Mouse (Mus musculus): ENCODE measurements around the gene Med22. TPM values are rescaled to one million over a fixed set of nuclear protein-coding genes. Genes with fewer than 3 reads are reported as not detected.
"Not testable (repeated sequence)": the region's sequence is repeated elsewhere in the genome, so short reads cannot be mapped to it uniquely, and the experiment has no call there.

The Med22 gene
- polyA plus RNA-seq, 1 experiment from 2014 or later, result 39.0 TPM

DNA sequence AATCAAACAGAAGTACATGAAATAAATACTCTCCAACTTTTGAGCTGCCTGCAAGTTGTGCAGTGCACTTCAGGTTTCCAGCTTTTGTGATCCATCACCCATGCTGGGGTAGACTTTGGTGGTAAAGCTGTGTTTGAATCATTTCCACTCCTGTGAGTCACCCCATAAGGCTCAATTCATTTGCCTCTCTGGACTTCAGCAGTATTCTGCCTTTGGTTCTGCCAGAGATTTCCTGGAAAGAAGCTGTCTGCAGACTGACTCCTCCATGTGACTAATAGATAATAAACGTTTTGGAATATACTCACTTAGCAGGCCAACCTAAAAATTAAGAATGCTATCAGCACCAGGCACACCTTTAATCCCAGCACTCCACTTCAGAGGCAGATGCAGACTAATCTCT, 9.7 kb downstream of the Med22 start:
- ATAC-seq, result no peak
- 68% methylated on average over 1 of the region's 1 CpGs for WGBS
- Histone ChIP-seq H3K4me1 (replicated peaks) (peaks cover 13% of the 10 kb centered on the region), H3K9ac (no peak overlapping the region), H3K4me3 (replicated peaks) (no peak overlapping the region), H3K36me3 (peaks cover 26% of the 10 kb centered on the region), H3K27me3 (replicated peaks) (no peaks in the 10 kb centered on the region), H3K4me2 (replicated peaks) (no peak overlapping the region), H3K9me3 (no peaks in the 10 kb centered on the region), H3K27ac (no peak overlapping the region)

DNA sequence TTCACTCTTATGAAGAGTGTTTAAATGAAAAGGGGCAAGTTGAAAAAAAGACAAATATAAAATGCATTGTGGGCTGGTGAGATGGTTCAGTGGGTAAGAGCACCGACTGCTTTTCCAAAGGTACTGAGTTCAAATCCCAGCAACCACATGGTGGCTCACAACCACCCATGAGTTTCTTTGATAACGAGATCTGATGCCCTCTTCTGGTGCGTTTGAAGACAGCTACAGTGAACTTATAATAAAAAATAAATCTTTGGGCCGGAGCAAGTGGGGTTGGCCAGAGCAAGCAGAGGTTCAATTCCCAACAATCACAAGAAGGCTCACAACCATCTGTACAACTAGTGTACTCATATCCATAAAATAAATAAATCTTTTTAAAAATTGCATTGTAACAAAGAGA, 14.6 kb downstream of the Med22 start:
- 90% methylated on average over 4 of the region's 4 CpGs for WGBS
- no peak for ATAC-seq
- no peak overlapping the region for H3K4me2 ChIP-seq (replicated peaks)
- no peak overlapping the region for H3K27ac ChIP-seq
- H3K9ac ChIP-seq, result no peak overlapping the region
- H3K9me3 ChIP-seq, result no peaks in the 10 kb centered on the region
- no peaks in the 10 kb centered on the region for H3K27me3 ChIP-seq (replicated peaks)
- H3K36me3 ChIP-seq, result peaks cover 59% of the 10 kb centered on the region
- no peak overlapping the region for H3K4me3 ChIP-seq (replicated peaks)
- H3K4me1 ChIP-seq (replicated peaks), result no peaks in the 10 kb centered on the region

DNA sequence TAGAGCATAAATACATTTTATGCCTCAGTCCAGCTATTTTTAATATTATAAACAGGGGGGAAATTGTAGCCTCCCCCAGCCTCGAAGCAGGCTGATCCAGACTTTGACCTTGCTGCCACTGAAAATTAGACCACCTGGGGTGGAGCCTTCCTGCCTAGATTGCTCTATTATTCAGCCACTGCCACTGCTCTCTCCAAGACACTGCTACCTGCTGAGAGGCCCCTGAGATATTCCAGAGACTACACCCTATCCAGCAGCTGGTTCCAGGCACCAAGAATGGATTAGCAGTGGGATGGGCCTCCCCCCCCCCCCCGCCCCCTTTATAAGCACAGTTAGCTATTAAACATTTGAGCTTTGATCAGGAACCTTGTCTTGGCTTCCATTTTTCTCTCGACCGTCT, 24.3 kb downstream of the Med22 start:
- H3K9ac ChIP-seq; H3K27ac ChIP-seq; H3K9me3 ChIP-seq; H3K27me3 ChIP-seq (replicated peaks); H3K4me3 ChIP-seq (replicated peaks); ATAC-seq; H3K4me1 ChIP-seq (replicated peaks); H3K4me2 ChIP-seq (replicated peaks): not testable (repeated sequence)
- H3K36me3 ChIP-seq, result peaks cover 10% of the 10 kb centered on the region
- WGBS, result 79% methylated on average over 4 of the region's 4 CpGs

DNA sequence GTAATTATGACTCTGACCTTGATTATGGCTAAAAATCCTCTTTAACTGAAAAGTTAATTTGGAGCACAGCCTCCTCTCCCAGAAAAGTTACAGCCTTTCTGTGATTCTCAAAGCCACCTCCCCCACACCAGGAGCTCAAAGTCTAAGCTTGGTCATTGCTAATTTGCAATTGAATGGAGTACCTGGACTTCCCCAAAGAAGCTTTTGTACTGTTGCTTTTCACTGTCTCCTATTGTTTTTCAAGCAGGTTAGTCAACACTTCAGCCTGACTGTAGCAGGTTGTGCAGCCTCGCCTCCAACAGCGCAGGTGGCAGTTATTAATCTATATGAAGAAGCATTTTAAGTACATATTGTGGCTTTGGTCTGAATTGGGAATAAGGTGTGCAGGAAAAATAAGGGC, 24.9 kb downstream of the Med22 start:
- H3K4me1 ChIP-seq (replicated peaks); H3K4me3 ChIP-seq (replicated peaks); H3K4me2 ChIP-seq (replicated peaks); H3K9me3 ChIP-seq; ATAC-seq; H3K27me3 ChIP-seq (replicated peaks); H3K36me3 ChIP-seq; H3K9ac ChIP-seq; H3K27ac ChIP-seq: not testable (repeated sequence)
- 91% methylated on average over 2 of the region's 2 CpGs for WGBS

DNA sequence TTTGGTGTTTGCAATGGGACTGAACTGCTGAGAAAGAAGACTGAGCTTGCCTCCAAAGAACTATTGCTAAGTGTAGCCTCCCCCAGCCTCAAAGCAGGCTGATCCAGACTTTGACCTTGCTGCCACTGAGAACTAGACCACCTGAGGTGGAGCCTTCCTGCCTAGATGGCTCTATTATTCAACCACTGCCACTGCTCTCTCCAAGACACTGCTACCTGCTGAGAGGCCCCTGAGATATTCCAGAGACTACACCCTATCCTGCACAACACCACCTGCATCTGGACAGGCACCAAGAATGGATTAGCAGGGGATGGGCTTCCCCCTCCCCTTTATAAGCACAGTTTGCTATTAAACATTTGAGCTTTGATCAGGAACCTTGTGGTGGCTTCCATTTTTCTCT, 31.9 kb downstream of the Med22 start:
- no peak overlapping the region for H3K4me2 ChIP-seq (replicated peaks)
- no peak for ATAC-seq
- no peaks in the 10 kb centered on the region for H3K27me3 ChIP-seq (replicated peaks)
- no peak overlapping the region for H3K4me3 ChIP-seq (replicated peaks)
- no peak overlapping the region for H3K27ac ChIP-seq
- no peak overlapping the region for H3K9ac ChIP-seq
- H3K9me3 ChIP-seq, result no peaks in the 10 kb centered on the region
- no peaks in the 10 kb centered on the region for H3K36me3 ChIP-seq
- H3K4me1 ChIP-seq (replicated peaks), result no peaks in the 10 kb centered on the region

DNA sequence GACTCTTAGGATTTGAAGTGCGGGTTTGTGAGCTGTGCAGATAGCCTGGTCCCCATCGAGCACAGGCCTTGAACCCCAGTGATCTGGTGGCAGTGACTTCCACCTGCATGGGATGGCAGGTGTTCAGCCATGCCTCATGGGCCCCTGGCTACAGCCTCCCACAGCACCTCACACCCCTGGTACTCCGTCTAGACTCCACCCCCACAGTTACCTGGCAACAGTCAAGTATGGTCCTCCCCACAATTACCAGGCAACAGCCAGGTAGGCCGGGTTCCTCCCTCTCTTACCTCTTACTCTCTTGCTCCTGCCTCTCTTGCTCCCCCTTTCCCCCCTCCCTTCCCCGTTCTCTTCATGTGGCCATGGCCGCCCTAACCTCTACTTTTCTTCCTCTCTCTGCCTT, 39.8 kb downstream of the Med22 start:
- Histone ChIP-seq H3K4me1 (replicated peaks) (no peaks in the 10 kb centered on the region), H3K4me2 (replicated peaks) (no peak overlapping the region), H3K4me3 (replicated peaks) (no peak overlapping the region), H3K9me3 (no peaks in the 10 kb centered on the region), H3K9ac (no peak overlapping the region), H3K36me3 (no peaks in the 10 kb centered on the region), H3K27me3 (replicated peaks) (no peaks in the 10 kb centered on the region), H3K27ac (no peak overlapping the region)
- 60% methylated on average over 6 of the region's 6 CpGs for WGBS
- ATAC-seq, result no peak

DNA sequence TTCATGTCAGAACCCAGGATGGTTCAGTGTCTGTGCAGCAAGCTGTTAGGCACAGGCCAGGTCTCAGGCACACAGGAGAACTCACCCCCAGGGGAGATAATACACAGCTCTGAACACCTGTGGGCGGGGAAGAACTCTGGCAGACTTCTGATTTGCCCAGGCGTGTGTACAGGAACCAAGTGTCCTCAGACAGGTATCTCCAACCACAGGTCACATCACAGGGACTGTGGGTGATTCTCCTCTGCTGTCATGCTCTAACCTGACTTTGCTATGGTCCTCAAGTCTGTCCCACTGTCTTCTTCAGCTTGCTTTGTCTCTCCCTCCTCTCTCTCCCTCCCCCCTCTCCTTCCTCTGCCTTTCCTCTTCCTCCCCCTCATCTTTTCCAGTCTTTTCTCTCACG, 45.6 kb downstream of the Med22 start, which contains the start of gene Abo:
Gene Abo (minus strand): TSS at position 101 of the 400 bp plus-strand sequence.
- no peak within 1 kb of the TSS for H3K4me3 ChIP-seq (replicated peaks)
- H3K27me3 ChIP-seq (replicated peaks), result no peaks in the 10 kb centered on the region
- no peak within 1 kb of the TSS for H3K27ac ChIP-seq
- H3K9me3 ChIP-seq, result no peaks in the 10 kb centered on the region
- no peak for ATAC-seq
- no peak within 1 kb of the TSS for H3K9ac ChIP-seq
- H3K4me2 ChIP-seq (replicated peaks), result no peak within 1 kb of the TSS
- no peaks in the 10 kb centered on the region for H3K4me1 ChIP-seq (replicated peaks)
- no peaks in the 10 kb centered on the region for H3K36me3 ChIP-seq
- WGBS, result 60% methylated on average over 3 of the region's 3 CpGs

DNA sequence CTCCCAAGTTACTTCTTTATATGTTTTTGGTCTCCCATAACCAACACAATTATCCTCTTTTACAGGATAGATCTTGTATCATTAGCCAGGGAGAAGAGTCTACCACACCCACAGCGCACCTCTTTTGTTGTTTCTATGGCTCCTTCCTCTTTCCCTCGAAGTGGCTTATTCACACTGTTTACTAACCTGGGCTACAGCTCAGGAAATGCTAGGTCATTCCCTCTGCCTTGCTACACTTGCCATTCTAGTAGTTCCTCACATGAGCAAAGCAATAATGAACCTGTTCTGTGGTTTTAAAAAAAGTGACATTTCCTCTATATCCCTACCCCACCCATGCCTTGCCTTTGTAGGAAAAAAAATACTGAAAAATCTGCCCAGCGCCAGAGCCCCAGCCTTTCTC, 47.6 kb downstream of the Med22 start:
- H3K4me3 ChIP-seq (replicated peaks), result no peak overlapping the region
- H3K4me1 ChIP-seq (replicated peaks), result no peaks in the 10 kb centered on the region
- H3K9me3 ChIP-seq, result no peaks in the 10 kb centered on the region
- no peaks in the 10 kb centered on the region for H3K27me3 ChIP-seq (replicated peaks)
- H3K27ac ChIP-seq, result no peak overlapping the region
- H3K4me2 ChIP-seq (replicated peaks), result no peak overlapping the region
- no peak overlapping the region for H3K9ac ChIP-seq
- no peaks in the 10 kb centered on the region for H3K36me3 ChIP-seq
- WGBS, result 71% methylated on average over 3 of the region's 3 CpGs
- no peak for ATAC-seq

Other genes with a start within 250 kb of the Med22 start
- gene Lcn4, start 239.4 kb downstream of the Med22 start, polyA plus RNA-seq (2015; fragmentation: Nextera tagmentation; extraction: Ambion mirVana), result not detected in 2 replicates
- gene Abo, start 45.7 kb downstream of the Med22 start, polyA plus RNA-seq (2015; fragmentation: Nextera tagmentation; extraction: Ambion mirVana), result 0.15 TPM in 1 of 2 replicates, not detected in the other
- 23.0 and 24.5 TPM in 2 replicates for gene Surf6, start 7.8 kb downstream of the Med22 start, polyA plus RNA-seq (2015; fragmentation: Nextera tagmentation; extraction: Ambion mirVana)
- gene Rpl7a, start 87 bp upstream of the Med22 start, polyA plus RNA-seq (2015; fragmentation: Nextera tagmentation; extraction: Ambion mirVana), result 631 and 647 TPM in 2 replicates
- 41.6 and 42.9 TPM in 2 replicates for gene Surf2, start 5.7 kb upstream of the Med22 start, polyA plus RNA-seq (2015; fragmentation: Nextera tagmentation; extraction: Ambion mirVana)
- gene Surf1, start 5.9 kb upstream of the Med22 start, polyA plus RNA-seq (2015; fragmentation: Nextera tagmentation; extraction: Ambion mirVana), result 68.7 and 69.3 TPM in 2 replicates
- gene Surf4, start 23.3 kb upstream of the Med22 start, polyA plus RNA-seq (2015; fragmentation: Nextera tagmentation; extraction: Ambion mirVana), result 241 and 252 TPM in 2 replicates
- 0.33 TPM in 1 of 2 replicates, not detected in the other for gene Stkld1, start 23.4 kb upstream of the Med22 start, polyA plus RNA-seq (2015; fragmentation: Nextera tagmentation; extraction: Ambion mirVana)
- 45.2 TPM in 2 replicates for gene Rexo4, start 53.7 kb upstream of the Med22 start, polyA plus RNA-seq (2015; fragmentation: Nextera tagmentation; extraction: Ambion mirVana)
- 0.25 and 0.28 TPM in 2 replicates for gene Adamts13, start 62.7 kb upstream of the Med22 start, polyA plus RNA-seq (2015; fragmentation: Nextera tagmentation; extraction: Ambion mirVana)
- 49.0 and 60.5 TPM in 2 replicates for gene Cacfd1, start 99.2 kb upstream of the Med22 start, polyA plus RNA-seq (2015; fragmentation: Nextera tagmentation; extraction: Ambion mirVana)
- gene Slc2a6, start 117.3 kb upstream of the Med22 start, polyA plus RNA-seq (2015; fragmentation: Nextera tagmentation; extraction: Ambion mirVana), result 0.97 and 1.3 TPM in 2 replicates
- gene Mymk, start 161.5 kb upstream of the Med22 start, polyA plus RNA-seq (2015; fragmentation: Nextera tagmentation; extraction: Ambion mirVana), result 0.15 and 0.24 TPM in 2 replicates
- 2.0 and 2.2 TPM in 2 replicates for gene Adamtsl2, start 168.7 kb upstream of the Med22 start, polyA plus RNA-seq (2015; fragmentation: Nextera tagmentation; extraction: Ambion mirVana)
- gene Fam163b, start 231.8 kb upstream of the Med22 start, polyA plus RNA-seq (2015; fragmentation: Nextera tagmentation; extraction: Ambion mirVana), result 0.21 and 0.26 TPM in 2 replicates